Mouse (Mus musculus) left cerebral cortex, postnatal 25 days (tissue): ENCODE results near the gene Psmd14. TPM values are rescaled to one million over a fixed set of nuclear protein-coding genes. Genes with fewer than 3 reads are reported as not detected.

Experiments used
- DNase-seq, 2 experiments: peaks; one replicate each; pipeline ENCODE4 v3.0.0; 2022; ENCODE audit warnings: low spot score in 2 of 2, mixed read lengths in 1 of 2
- intact Hi-C: fragments of 180-260 bp; cut with DNase I; formaldehyde crosslinking; loops from one replicate; pipeline ENCODE4 v1.15.1; 2025
- total RNA-seq, 2 experiments: library from RNA; stranded (reverse); gene quantifications; 2 replicates each; pipeline ENCODE4 v1.2.3; 2021

Psmd14 gene
- 100 to 1,000 TPM; 111 to 122 TPM for total RNA-seq

GRCm38 (mm10) chr2:61711108-61712040 lies at the start of gene Psmd14:
Gene Psmd14 (plus strand): TSS chr2:61711694.
- peak; percentile 90 to 95 for DNase-seq
- intact Hi-C loops: loop anchor here (1.0 to 5.0 kb wide), 2 partner anchors 55 to 101 kb away; no protein-coding TSS in a partner anchor

GRCm38 (mm10) chr2:61662833-61663232 lies 48.7 kb upstream of the Psmd14 start:
- intact Hi-C loops: no loop called here
- DNase-seq: no peak

GRCm38 (mm10) chr2:61663573-61664241 lies 47.8 kb upstream of the Psmd14 start:
- DNase-seq: no peak
- intact Hi-C loops: no loop called here

GRCm38 (mm10) chr2:61667420-61667819 lies 44.1 kb upstream of the Psmd14 start:
- DNase-seq: no peak
- intact Hi-C loops: no loop called here

- intact Hi-C loops: no loop called here
- peak in 1 of 2 experiments; percentile 61 for DNase-seq
These were observed 43.2 kb upstream of the Psmd14 start for GRCm38 (mm10) chr2:61668260-61668659.

GRCm38 (mm10) chr2:61674555-61674954 lies 36.9 kb upstream of the Psmd14 start:
- intact Hi-C loops: no loop called here
- DNase-seq: no peak

GRCm38 (mm10) chr2:61681572-61681971 lies 29.9 kb upstream of the Psmd14 start:
- no peak for DNase-seq

GRCm38 (mm10) chr2:61686533-61686932 lies 25.0 kb upstream of the Psmd14 start:
- no peak for DNase-seq
- intact Hi-C loops: no loop called here

More at GRCm38 (mm10) chr2:61681572-61681971, 29.9 kb upstream of the Psmd14 start:
- intact Hi-C loops: no loop called here

- intact Hi-C loops: no loop called here
- peak in 1 of 2 experiments; percentile 33 for DNase-seq
These were observed 22.4 kb upstream of the Psmd14 start for GRCm38 (mm10) chr2:61689086-61689485.

GRCm38 (mm10) chr2:61709570-61709969 lies 1.9 kb upstream of the Psmd14 start:
- DNase-seq: no peak
- intact Hi-C loops: no loop called here

- intact Hi-C loops: loop anchor here (5.0 kb wide), 1 partner anchor 100 kb away; no protein-coding TSS in a partner anchor
- no peak for DNase-seq
These were observed 1.0 kb downstream of the Psmd14 start for GRCm38 (mm10) chr2:61712526-61712925.

GRCm38 (mm10) chr2:61722401-61722982 lies 11.0 kb downstream of the Psmd14 start:
- intact Hi-C loops: no loop called here
- DNase-seq: no peak

GRCm38 (mm10) chr2:61732802-61733486 lies 21.4 kb downstream of the Psmd14 start:
- DNase-seq: no peak
- intact Hi-C loops: no loop called here

- DNase-seq: no peak
- intact Hi-C loops: no loop called here
These were observed 22.7 kb downstream of the Psmd14 start for GRCm38 (mm10) chr2:61734175-61734574.

- DNase-seq: no peak
- intact Hi-C loops: no loop called here
These were observed 34.6 kb downstream of the Psmd14 start for GRCm38 (mm10) chr2:61746051-61746450.

- intact Hi-C loops: no loop called here
These were observed 35.1 kb downstream of the Psmd14 start for GRCm38 (mm10) chr2:61746580-61746979.

GRCm38 (mm10) chr2:61747411-61747810 lies 35.9 kb downstream of the Psmd14 start:
- no peak for DNase-seq
- intact Hi-C loops: no loop called here

More at GRCm38 (mm10) chr2:61746580-61746979, 35.1 kb downstream of the Psmd14 start:
- no peak for DNase-seq

- intact Hi-C loops: no loop called here
- no peak for DNase-seq
These were observed 39.2 kb downstream of the Psmd14 start for GRCm38 (mm10) chr2:61750702-61751101.

GRCm38 (mm10) chr2:61751286-61751685 lies 39.8 kb downstream of the Psmd14 start:
- intact Hi-C loops: no loop called here
- DNase-seq: no peak

- intact Hi-C loops: no loop called here
These were observed 40.9 kb downstream of the Psmd14 start for GRCm38 (mm10) chr2:61752362-61752761.

More at GRCm38 (mm10) chr2:61752362-61752761, 40.9 kb downstream of the Psmd14 start:
- DNase-seq: no peak
